Mouse (Mus musculus): ENCODE measurements around the gene Gm14409. TPM values are rescaled to one million over a fixed set of nuclear protein-coding genes. Genes with fewer than 3 reads are reported as not detected.

Gene Gm14409
- total RNA-seq (2023) = not detected

GRCm38 (mm10) chr2:177266936-177267335 is at the start of gene Gm14409:
Gene Gm14409, minus strand, starts transcription at chr2:177267036.

Other genes with a start within 250 kb of the Gm14409 start
- not detected for gene Gm14401, start 192.7 kb downstream of the Gm14409 start, total RNA-seq (2023)
- 3.8 TPM for gene Gm14410, start 60.6 kb downstream of the Gm14409 start, total RNA-seq (2023)
- gene Gm14412, start 57.3 kb upstream of the Gm14409 start, total RNA-seq (2023) = not detected
- 7.7 TPM for gene Gm14418, start 131.3 kb upstream of the Gm14409 start, total RNA-seq (2023)
- gene Zfp970, start 197.7 kb upstream of the Gm14409 start, total RNA-seq (2023) = 8.0 TPM
- gene Gm14403, start 231.2 kb upstream of the Gm14409 start, total RNA-seq (2023) = 3.9 TPM

Data from CD4-positive naive resting alpha-beta T cell, adult 57 days (primary cell).